Mouse (Mus musculus) cerebellum, adult 18-20 months (tissue): ENCODE data around the gene Farsa.
A peak's percentile ranks its signal among the peaks of the same experiment; 100 is the strongest.

Experiments used
- DNase-seq, 2 experiments: peaks; one replicate each; pipeline ENCODE4 v3.0.0; 2021

Gene Farsa

DNA sequence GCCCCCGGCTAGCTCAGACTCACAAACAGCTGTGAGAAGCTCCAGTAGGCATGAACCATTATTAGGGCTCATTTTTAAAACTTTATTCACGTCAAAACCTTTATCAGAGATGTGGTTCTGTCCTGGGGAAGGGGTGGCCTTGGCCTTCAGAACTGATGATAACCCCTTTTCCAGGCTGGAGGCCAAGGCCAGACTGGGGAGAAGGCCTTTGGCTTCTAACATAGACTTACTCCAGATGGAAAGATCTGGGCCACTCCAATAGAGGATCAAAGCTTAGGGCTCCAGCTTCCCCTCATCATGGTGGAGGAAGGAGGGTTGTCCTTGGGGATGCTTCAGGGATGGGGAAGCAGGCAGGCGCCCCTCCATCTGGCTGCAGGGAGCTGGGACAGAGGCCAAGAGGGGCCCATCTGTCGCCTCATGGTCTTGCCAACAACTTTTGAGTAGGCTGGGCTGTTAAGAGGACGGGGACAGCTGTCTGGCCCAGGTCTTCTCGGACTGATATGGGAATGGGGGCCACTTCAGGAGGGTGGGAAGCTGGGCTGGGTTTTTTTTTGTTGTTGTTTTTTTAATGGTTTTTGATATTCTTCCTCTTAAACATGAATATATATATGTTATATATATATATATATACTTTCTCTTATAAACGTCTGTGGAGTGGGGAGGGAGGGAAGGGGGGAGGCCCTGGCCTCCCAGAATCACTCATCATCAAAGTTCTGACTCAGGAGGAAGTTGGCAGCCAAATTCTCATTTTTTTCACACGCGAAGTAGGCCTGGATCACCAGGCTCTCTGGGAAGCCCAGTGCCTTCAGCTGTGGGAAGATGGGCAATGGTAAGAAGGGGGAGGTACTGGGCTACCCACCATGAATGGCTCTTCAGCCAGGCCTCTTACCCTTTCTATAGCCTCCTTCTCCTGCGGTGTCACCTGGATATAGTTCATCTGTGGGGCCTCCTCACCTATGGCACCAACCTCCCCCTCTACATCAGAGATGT is 21.6 kb upstream of the Farsa start:
- peak; percentile 77 to 82 for DNase-seq

DNA sequence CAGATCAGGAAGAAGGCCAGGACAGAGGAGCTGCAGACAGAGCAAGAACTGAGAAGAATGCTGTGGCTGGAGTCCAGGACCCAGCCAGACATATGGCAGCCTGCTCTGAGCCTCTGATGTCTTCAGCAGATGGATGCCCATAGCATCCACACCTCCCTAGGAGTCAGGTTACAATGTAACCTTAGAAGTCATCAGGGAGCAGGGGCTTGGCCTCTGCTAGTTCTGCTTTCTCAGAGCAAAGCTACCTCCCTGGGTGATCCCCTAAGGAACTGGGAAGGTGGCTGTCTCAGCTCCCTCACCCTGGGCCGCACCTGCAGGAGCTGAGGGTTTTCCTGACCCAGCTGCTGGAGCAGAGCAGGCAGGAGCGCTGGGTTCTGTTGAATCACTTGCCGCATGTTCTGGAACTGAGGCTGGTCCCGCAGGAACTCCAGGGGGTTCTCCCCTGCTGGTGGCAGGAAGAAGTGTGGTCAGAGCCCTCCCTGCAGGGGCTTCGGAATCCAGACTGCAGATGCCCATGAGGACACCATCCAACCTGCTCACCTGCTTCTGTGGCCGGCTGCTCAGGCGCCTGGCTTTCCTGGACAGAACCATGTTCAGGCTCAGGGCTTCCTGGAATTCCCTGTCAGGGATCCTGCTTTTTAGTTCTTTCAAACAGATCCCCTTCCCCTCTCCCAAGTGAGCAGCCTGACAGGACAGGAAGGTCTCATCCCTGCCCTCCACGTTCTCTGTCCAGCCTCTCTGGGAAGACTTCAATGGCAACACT is 19.5 kb upstream of the Farsa start:
- peak in 1 of 2 experiments; percentile 38 for DNase-seq

DNA sequence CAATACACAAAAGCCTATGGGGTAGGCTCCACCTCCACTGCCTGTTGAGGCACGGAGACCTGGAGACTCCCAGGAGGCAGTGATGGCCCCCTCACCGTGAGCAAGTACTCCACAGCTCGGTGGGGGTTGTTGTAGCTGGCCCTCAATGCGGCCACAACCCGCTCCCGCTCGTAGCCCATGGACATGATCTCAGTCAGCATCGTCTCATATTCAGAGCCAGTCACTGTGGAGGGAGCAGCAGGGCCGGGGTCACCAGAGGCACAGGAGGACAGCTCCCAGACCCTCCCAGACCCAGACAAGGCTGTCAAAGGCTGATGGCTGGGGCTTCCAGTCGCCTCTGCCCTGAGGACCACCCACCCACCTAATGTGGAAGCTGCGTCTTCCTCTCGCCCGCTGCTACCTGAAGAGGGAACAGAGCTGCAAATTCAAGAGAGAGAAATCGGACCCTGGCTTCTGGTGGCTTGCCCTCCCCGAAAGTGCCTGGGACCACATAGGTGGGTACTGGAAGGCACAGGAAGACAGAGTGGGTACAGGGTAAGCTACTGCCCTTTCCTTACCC is 18.8 kb upstream of the Farsa start:
- no peak for DNase-seq

DNA sequence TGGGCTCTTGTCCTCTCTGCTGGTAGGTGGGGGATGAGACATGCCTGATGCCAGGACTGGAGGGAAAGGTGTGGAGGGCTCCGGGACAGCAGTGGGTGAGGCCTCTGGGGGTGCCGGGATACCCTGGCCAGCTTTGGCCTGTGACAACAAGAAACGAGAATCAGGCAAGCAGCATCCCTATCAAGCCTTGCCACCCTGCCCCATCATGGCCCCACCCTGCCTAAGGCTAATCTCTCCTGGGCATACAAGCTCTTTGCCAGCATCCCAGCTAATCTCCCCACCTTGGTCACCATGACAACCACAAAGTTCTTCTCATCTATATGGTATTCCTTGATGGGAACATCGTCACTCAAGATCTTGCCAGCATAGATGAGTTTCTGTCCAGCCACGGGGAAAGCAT is 18.3 kb upstream of the Farsa start:
- DNase-seq = no peak

DNA sequence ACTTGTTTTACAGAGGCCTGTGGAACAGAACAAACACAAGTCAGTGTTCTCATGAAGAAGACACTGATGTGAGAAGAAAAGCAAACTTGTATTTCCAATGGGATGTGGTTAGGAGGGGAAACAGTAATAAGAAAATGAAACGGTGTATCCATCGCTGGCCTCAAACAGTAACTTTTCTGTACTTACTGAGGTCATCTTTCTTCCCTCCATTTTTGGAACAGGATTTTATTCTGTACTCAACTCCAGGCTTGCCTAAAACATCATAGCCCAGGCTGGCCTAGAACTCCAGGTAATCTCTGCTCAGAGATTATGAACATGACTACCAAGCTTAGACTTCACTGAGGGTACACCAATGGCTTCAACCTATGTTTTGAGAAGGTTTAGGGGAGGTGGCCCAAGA is 17.4 kb upstream of the Farsa start:
- no peak for DNase-seq

DNA sequence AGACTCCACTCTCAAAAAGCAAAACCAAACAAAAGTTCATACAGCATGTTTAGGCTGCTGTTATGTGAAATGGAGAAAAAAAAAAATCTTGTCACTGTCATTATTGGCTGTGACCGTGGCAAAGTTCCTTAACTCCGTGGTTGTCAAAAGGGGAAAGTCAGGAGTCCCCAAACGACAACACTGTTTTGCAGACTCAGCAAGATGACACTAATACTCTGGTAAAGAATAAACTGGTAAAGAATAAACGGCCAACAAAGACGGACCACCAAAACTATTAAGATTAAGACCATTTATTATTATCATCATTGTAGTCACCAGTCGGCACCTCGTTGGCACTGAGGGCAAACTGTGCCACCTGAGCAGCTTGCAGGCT is 16.9 kb upstream of the Farsa start:
- DNase-seq = no peak

DNA sequence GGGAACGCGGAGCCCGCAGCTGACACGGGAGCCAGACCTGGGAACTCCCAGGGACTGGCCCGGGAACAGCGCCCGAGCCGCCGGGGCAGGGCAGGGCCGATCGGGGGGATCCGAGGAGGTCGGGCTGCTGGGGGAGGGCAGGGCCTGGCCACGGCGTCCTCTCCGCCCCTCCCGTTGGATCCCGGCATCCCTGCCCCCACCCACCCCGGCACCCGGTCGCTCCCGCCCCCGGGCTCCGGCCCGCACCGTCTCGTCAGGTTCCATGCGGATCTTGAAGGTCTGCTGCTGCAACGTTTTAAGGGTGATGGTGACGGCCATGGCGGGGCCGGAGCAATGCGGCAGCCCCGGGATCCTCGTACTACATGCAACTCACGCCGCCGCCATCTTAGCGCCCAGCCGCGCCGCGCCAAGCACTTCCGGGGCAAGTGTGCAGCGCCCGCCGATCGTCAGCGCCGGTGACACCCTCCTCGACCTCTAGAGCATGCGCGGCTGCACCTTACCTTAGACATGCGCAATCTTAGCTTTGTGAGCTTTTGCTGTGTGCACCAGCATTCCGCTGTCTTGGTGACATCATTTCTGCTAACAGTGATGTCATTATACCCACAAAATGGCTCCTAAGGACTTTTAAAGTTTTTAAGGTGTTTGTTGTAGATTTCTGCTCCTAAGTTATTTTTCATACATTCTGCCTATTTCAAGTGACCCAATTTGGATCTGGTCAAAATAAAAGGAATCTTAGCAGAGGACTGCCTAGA is 16.4 kb upstream of the Farsa start, which contains the start of gene Rad23a:
Gene Rad23a, minus strand, starts transcription at position 418 of the 752 bp plus-strand sequence.
- peak; percentile 93 for DNase-seq

DNA sequence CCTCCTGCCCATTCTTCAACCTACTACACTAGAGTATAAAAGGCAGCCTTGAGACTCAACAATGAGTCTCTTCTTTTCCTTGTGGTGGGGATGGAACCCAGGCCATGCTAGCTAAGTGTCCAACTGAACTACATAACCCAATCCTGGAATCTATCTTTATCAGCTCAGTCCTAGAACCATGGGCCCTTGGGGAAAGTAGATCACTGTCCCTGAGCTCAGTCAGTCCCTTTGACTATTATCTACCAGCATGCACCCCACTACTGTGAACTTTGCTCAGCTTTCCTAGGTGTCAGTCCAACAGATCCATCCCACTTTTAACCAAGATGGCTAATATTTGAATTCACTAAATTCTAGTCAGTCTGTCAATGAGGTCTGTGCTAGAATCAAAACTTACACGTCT is 15.3 kb upstream of the Farsa start:
- no peak for DNase-seq

DNA sequence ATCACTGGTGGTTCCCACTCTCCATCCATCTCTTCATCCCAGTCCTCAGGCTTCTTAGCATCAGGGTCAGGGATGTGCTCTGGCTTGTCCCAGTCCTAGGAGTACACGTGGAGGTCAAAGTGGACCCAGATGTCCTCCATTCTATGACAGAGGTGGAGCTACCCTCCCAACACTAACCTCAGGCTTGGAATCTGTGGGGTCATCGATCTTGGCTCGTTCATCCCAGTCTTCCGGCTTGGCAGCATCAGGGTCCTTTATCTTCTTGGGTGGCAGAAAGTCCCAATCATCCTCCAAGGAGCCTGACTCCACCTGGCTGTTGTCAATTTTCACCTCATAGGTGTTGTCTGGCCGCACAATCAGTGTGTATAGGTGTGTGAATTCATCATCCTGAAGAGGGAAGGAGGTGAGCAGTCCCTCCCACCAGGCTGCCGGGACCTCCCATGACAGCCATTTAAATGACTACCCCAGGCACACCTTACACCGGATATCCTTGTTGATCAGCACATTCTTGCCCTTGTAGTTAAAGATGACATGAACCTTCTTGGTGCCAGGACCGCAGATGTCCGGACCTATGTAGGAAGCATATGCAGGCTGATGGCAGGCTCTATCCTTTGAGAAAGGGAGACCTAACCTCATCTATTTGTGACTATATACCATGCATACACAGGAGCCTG is 12.3 kb upstream of the Farsa start:
- DNase-seq = no peak

DNA sequence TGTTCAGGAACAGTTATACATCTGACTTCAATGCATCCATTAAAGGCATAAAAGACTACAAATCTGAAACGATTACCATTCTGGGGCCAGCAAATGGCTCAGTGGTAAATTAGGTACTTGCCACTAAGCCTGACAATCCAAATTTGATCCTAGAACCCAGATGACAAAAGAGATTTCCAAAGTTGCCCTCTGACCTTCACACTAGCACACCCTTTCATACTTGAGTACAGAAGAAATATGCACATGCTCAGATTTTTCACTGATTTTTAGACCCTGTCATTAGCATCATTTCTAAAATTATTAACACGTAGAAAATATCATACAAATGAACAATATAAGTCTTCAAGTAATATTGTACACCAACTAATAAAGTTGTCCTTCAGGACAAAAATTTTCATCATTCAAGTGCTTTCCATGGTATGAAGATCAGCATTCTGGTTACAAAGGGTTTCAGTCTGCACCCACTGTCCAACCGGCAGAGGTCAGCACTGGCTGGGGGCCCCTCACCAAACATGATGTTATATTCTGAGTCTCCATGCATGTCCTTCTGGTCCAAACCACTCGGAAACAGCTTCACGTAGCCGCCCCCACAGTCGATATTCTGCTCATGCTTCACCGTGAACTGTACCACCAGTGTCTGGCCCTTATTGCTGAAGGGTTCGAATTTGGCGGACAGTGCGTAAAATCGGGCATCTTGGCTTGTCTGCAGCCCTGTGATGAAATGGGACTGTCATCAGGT is 11.3 kb upstream of the Farsa start:
- DNase-seq = peak; percentile 48 to 58

DNA sequence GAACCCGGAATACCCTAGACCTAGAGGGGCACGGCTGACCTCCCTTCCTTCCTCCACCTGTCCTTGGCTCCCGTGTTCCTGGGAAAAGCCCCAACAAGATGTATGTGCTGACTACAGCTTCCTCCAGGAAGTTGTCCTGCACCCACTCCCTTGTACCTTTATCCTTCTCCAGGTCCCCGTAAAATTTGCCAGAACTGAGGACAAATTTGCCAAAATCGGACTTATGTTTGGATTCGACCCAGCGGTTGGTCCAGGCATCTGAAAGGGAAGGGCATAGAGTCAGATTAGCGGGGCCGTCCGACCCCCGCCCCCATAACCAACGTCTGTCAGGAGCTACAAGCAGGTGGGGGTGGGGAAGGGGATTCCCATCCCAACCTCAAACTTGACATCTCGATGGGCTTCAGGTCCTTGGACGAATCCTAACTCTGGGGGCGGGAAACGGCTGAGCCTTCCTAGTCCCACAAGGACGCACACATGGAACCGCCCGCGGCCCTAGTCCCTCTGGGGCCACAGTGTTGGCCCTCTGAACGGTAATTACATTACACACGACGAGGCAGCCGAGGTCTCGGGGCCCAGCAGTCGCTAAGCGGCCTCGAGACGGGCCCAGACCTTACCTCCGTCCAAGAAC is 10.6 kb upstream of the Farsa start:
- peak; percentile 25 to 45 for DNase-seq

DNA sequence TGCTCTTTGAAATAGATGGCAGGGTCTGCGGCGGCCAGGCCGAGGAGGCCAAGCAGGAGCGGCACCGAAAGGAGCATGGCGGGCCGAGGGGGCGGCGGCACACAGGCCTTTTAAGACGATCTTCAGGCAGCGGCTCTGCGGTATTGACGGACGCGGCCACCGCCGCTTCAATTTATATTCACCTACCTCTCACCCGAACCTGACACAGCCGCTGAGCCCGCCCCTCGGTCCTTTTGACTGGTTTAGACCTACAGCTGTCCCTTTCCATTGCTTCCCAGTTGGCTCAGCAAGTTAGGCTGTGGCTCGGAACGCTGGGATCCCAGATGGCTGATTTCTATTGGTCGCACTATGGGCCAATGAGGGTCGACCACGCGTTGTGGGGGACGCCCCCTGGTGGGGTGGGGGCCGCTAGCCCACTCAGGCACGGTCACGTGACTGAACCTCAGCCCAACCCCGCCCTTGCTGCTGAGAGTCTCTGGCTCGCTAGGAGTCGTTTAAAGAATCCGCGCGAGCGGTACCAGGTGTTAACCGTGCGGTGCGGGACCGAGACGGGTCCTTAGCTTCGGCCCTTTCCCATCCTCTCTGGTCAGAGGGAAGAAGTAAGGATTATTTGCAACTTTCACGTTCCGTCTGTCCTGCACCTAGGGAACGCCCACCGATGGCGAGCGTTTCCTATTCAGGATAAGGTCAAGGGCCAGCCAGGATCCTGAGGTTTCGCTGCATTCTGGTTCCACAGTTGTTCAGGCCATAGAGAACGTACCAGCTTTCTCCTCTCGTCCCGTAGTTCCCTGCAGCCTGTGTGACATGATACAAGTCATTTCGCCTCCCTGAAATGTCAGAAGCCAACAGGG is 9.8 kb upstream of the Farsa start, which contains the start of gene Calr:
Gene Calr, minus strand, starts transcription at position 213 of the 851 bp plus-strand sequence.
- DNase-seq = peak; percentile 99 to 100

DNA sequence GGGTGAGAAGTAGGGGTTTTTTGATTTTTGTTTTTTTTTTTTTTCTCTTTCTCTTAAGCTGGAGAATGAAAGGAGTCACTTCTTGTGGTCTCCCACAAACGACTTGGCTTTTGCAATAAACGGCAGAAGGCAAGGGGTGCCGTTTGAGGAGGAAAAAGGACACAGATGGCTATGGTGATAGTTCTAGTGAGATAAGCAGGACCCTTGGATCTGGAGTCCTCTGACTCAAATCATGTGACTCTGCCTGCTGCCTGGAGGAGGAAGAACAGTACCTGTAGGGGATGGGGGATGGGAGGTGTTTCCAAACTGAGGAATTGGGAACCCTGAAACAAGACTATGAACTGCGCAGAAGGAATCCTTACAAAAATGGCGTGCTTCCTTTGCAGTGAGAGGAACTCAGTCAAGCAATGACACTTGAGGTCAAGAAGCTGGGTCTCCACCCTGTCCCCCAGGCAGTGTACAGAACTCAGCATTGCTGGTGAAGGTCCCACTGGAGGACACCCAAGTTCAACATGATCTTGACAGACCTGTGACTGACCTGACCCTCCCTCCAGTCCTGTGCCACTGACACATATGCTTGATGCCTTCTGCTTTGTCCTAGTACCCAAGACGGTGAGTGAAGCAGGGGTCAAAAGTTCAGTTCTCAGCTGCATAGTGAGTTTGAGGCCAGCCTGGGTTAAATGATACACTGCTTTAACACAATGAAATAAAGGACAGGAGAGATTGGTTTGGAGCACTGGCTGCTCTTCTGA is 8.9 kb upstream of the Farsa start:
- DNase-seq = no peak

DNA sequence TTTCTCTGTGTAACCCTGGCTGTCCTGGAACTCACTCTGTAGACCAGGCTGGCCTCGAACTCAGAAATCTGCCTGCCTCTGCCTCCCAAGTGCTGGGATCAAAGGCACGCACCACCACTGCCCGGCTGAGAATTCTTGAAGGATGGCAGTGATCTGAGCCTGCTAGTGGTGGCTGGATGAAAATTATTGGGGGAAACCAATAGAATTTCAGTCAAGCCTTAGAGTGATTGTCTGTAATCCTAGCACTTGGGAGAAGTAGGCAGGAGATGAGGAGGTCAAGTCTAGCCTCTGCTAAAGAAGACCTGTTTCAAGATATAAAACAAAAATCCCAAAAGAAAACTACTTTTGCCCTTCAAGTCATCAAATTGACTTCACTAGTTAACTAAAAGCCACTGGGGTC is 355 bp upstream of the Farsa start:
- no peak for DNase-seq

DNA sequence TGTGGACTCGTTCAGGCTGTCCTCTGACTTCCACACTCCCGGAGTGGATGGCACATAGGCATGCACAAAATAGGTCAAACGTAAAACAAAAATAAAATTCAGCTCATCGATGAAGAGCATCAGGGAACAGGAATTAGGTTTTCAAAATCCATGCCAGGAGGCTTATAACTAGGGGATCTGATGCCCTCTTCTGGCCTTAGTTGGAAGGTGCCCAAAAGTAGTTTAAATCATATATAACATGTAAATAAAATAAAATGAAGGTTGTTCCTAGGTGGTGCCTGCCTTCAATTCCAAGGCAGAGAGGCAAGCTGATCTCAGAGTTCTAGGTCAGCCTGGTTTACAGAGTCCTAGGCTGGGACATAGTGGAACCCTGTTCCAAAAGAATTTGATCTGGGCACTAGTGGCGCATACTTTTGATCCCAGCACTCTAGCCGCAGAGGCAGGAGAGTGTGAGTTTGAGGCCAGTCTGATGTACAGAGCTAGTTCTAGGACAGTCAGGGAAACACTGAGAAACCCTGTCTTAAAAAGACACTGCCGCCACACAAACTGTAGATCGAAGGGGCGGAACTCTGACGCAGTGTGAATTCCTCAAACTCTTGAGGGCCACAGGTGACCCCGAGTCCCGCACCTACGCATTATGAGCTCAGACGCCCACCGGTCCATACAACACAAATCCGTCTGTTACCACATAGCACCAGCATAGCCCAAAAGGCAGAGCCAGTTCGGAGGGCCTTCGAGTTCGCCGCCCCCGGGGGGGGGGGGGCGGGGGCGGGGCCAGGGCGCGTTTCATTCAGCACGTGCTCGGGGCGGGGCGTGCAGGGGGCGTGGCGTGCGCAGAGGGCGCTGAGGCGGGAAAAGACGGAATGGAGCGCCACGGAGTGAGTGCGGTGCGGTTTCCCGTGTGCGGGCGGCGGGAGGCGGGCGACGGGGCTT is 14.9 kb downstream of the Farsa start, which contains the start of gene Syce2:
Gene Syce2, plus strand, starts transcription at position 736 of the 933 bp plus-strand sequence.
- DNase-seq = peak; percentile 69 to 72

DNA sequence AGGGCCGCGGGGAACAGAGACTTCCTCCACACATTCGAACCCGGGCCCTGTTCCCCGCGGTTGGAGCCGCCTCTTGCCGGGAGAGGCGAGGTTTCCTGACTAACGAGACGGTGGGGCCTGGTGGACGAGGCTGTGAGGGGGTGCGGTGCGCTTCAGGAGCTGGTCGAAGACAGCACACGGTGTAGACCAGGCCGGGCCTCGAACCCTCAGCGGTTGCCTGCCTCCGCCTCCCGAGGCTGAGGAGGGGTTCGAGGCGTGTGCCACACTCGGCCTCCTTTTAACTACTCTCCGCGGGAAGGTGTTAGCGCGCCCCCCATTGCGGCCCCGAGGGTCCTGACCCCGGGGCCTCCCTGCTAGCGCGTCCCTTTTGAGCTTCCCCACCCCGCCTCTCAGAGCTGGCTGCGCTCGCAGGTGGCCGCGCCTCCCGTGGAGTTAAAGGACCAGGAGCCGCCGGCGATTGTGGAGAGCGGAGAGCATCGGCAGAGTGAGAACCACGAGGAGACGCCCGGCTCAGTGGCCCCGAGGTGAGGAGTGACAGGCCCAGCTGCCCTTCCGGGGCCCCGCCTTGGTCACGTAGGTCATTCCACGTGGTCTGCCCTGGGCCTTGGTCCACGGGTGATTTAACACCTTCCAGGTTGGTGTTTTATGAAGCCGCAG is 15.6 kb downstream of the Farsa start:
- DNase-seq = peak; percentile 22 to 31

DNA sequence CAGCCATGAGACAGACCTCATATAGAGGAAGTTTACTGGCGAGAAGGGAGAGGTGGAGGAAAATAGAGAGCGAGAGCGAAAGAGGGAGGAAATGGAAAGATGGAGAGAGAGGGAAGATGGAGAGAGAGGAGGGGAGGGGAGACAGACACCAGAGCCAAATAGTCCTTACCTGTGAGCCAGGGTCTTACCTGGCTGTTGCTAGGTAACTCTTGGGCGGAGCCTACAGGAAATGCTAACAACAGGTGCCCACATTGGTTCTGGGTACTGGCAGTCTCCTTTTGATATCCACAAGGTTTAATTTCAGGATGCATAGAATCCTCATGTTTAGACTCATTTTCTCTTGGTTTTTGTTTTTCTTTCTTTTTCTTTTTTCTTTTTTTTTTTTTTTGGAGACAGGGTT is 16.2 kb downstream of the Farsa start:
- DNase-seq = no peak
